Mouse (Mus musculus) MEL (cell line): ENCODE results near the gene Adgrb3. TPM values are rescaled to one million over a fixed set of nuclear protein-coding genes. Genes with fewer than 3 reads are reported as not detected.

Experiments
- DNase-seq: peaks from one replicate; pipeline ENCODE4 v3.0.0; 2011; ENCODE audit warnings: low read depth, low spot score
- H3K27ac ChIP-seq: 2 replicates; pipeline ENCODE4 v1.5.1; 2012; ENCODE audit warnings: low read depth, mild to moderate bottlenecking, control low read depth, low read length, moderate library complexity; ENCODE audit not compliant: control insufficient read depth
- H3K27me3 ChIP-seq, 2 experiments: fragments of 150-350 bp in 1 of 2; sonication (generic) in 1 of 2; 2 replicates each; pipeline ENCODE4 v1.6.1; 2012; ENCODE audit warnings: low read length in 2 of 2, mild to moderate bottlenecking in 2 of 2, improper control_type of control experiment in 1 of 2, moderate library complexity in 1 of 2; ENCODE audit not compliant: insufficient read depth in 2 of 2, control insufficient read depth in 1 of 2
- H3K36me3 ChIP-seq, 2 experiments: 2 replicates each; pipeline ENCODE4 v1.6.1; 2012 to 2014; ENCODE audit warnings: low read length in 2 of 2, improper control_type of control experiment in 1 of 2, inconsistent platforms in 1 of 2, mild to moderate bottlenecking in 1 of 2; ENCODE audit not compliant: insufficient read depth in 2 of 2, control insufficient read depth in 1 of 2
- H3K4me1 ChIP-seq, 2 experiments: fragments of 150-350 bp in 1 of 2; sonication (generic) in 1 of 2; 2 replicates each; pipeline ENCODE4 v1.6.1; 2012; ENCODE audit warnings: low read length in 2 of 2, improper control_type of control experiment in 1 of 2, mild to moderate bottlenecking in 1 of 2; ENCODE audit not compliant: insufficient read depth in 2 of 2, control insufficient read depth in 1 of 2
- H3K4me3 ChIP-seq, 2 experiments: fragments of 150-350 bp in 1 of 2; sonication (generic) in 1 of 2; 2 replicates each; pipeline ENCODE4 v1.5.1; 2012; ENCODE audit warnings: low read depth in 2 of 2, low read length in 2 of 2, mild to moderate bottlenecking in 2 of 2, moderate library complexity in 2 of 2, control low read depth in 1 of 2, improper control_type of control experiment in 1 of 2; ENCODE audit not compliant: control insufficient read depth in 1 of 2, insufficient read depth in 1 of 2
- H3K79me2 ChIP-seq: 2 replicates; pipeline ENCODE4 v1.6.1; 2012; ENCODE audit warnings: mild to moderate bottlenecking, low read length, moderate library complexity; ENCODE audit not compliant: control insufficient read depth, poor library complexity, insufficient read depth
- H3K9ac ChIP-seq: 2 replicates; pipeline ENCODE4 v1.6.1; 2012; ENCODE audit warnings: low read depth, mild to moderate bottlenecking, control low read depth, low read length, moderate library complexity; ENCODE audit not compliant: control insufficient read depth, poor library complexity, severe bottlenecking
- H3K9me3 ChIP-seq: fragments of 150-350 bp; sonication (generic); replicated peaks from 2 replicates; pipeline ENCODE4 v1.6.1; 2012; ENCODE audit warnings: mild to moderate bottlenecking, low read length, improper control_type of control experiment, moderate library complexity; ENCODE audit not compliant: insufficient read depth
- BHLHE40 ChIP-seq: IDR thresholded peaks from 2 replicates; pipeline ENCODE4 v1.6.1; 2012; ENCODE audit warnings: low read depth, mild to moderate bottlenecking, inconsistent platforms, low read length, improper control_type of control experiment, borderline replicate concordance
- CHD1 ChIP-seq: IDR thresholded peaks from 2 replicates; pipeline ENCODE4 v1.6.1; 2012; ENCODE audit warnings: low read depth, mild to moderate bottlenecking, inconsistent platforms, low read length, improper control_type of control experiment
- CHD2 ChIP-seq: IDR thresholded peaks from 2 replicates; pipeline ENCODE4 v1.6.1; 2011; ENCODE audit warnings: low read length, improper control_type of control experiment
- ELF1 ChIP-seq: IDR thresholded peaks from 2 replicates; pipeline ENCODE4 v1.6.1; 2014; ENCODE audit warnings: low read depth, mild to moderate bottlenecking, inconsistent platforms, low read length, improper control_type of control experiment, moderate library complexity
- ETS1 ChIP-seq: IDR thresholded peaks from 2 replicates; pipeline ENCODE4 v1.6.1; 2012; ENCODE audit warnings: low read depth, mild to moderate bottlenecking, inconsistent platforms, low read length, improper control_type of control experiment, moderate library complexity
- GABPA ChIP-seq: IDR thresholded peaks from 2 replicates; pipeline ENCODE4 v1.6.1; 2012; ENCODE audit warnings: low read depth, mild to moderate bottlenecking, inconsistent platforms, low read length, improper control_type of control experiment, moderate library complexity
- JUND ChIP-seq: IDR thresholded peaks from 2 replicates; pipeline ENCODE4 v1.6.1; 2011; ENCODE audit warnings: low read depth, mild to moderate bottlenecking, improper control_type of control experiment, low read length
- KAT2A ChIP-seq: conservative IDR thresholded peaks from 2 replicates; pipeline ENCODE4 v1.6.1; 2012; ENCODE audit warnings: low read depth, low read length, improper control_type of control experiment, inconsistent platforms
- MXI1 ChIP-seq: IDR thresholded peaks from 2 replicates; pipeline ENCODE4 v1.6.1; 2011; ENCODE audit warnings: mild to moderate bottlenecking, low read depth, low read length, improper control_type of control experiment
- MYB ChIP-seq: IDR thresholded peaks from 2 replicates; pipeline ENCODE4 v1.6.1; 2011; ENCODE audit warnings: mild to moderate bottlenecking, low read depth, low read length, improper control_type of control experiment
- MYC ChIP-seq: IDR thresholded peaks from 2 replicates; pipeline ENCODE4 v1.6.1; 2011; ENCODE audit warnings: low read depth, mild to moderate bottlenecking, low read length, improper control_type of control experiment, moderate library complexity
- NELFE ChIP-seq: IDR thresholded peaks from 2 replicates; pipeline ENCODE4 v1.6.1; 2011; ENCODE audit warnings: low read depth, low read length, improper control_type of control experiment
- POLR2AphosphoS2 ChIP-seq: IDR thresholded peaks from 2 replicates; pipeline ENCODE4 v1.6.1; 2011; ENCODE audit warnings: low read length, improper control_type of control experiment
- RCOR1 ChIP-seq: IDR thresholded peaks from 2 replicates; pipeline ENCODE4 v1.6.1; 2012; ENCODE audit warnings: low read depth, mild to moderate bottlenecking, inconsistent platforms, low read length, improper control_type of control experiment
- SMC3 ChIP-seq: IDR thresholded peaks from 2 replicates; pipeline ENCODE4 v1.6.1; 2011; ENCODE audit warnings: low read depth, low read length, improper control_type of control experiment
- TBP ChIP-seq: IDR thresholded peaks from 2 replicates; pipeline ENCODE4 v1.8.0; 2011; ENCODE audit warnings: low read depth, low read length, improper control_type of control experiment
- TCF12 ChIP-seq: IDR thresholded peaks from 2 replicates; pipeline ENCODE4 v1.6.1; 2014; ENCODE audit warnings: low read depth, mild to moderate bottlenecking, inconsistent platforms, low read length, improper control_type of control experiment, moderate library complexity
- UBTF ChIP-seq: IDR thresholded peaks from 2 replicates; pipeline ENCODE4 v1.6.1; 2012; ENCODE audit warnings: low read depth, mild to moderate bottlenecking, inconsistent platforms, low read length, improper control_type of control experiment, moderate library complexity, borderline replicate concordance; ENCODE audit not compliant: insufficient read depth
- USF2 ChIP-seq, 2 experiments: IDR thresholded peaks; 2 replicates each; pipeline ENCODE4 v1.6.1; 2011 to 2012; ENCODE audit warnings: improper control_type of control experiment in 2 of 2, low read length in 2 of 2, borderline replicate concordance in 1 of 2, inconsistent platforms in 1 of 2, low read depth in 1 of 2, mild to moderate bottlenecking in 1 of 2; ENCODE audit not compliant: insufficient read depth in 1 of 2
- ZC3H11A ChIP-seq: IDR thresholded peaks from 2 replicates; pipeline ENCODE4 v1.6.1; 2012; ENCODE audit warnings: low read depth, mild to moderate bottlenecking, inconsistent platforms, low read length, improper control_type of control experiment
- ZMIZ1 ChIP-seq: IDR thresholded peaks from 2 replicates; pipeline ENCODE4 v1.6.1; 2012; ENCODE audit warnings: low read depth, mild to moderate bottlenecking, inconsistent platforms, low read length, improper control_type of control experiment, moderate library complexity
- ZNF384 ChIP-seq: IDR thresholded peaks from 2 replicates; pipeline ENCODE4 v1.6.1; 2012; ENCODE audit warnings: low read depth, mild to moderate bottlenecking, inconsistent platforms, low read length, improper control_type of control experiment
- polyA plus RNA-seq, 2 experiments: library from polyadenylated mRNA; stranded (reverse) in 1 of 2; unstranded in 1 of 2; fragments of >175 nt in 1 of 2; fragments of >200 nt in 1 of 2; gene quantifications; 2 replicates each; pipeline versions ENCODE4 v1.2.1 to v1.2.4; 2012; ENCODE audit warnings: low replicate concordance in 2 of 2, low read depth in 1 of 2; ENCODE audit not compliant: insufficient read length in 2 of 2, insufficient read depth in 1 of 2, missing spikeins in 1 of 2
- total RNA-seq: library from RNA; depleted of rRNA; stranded (reverse); fragments of 300-350 nt; gene quantifications from 2 replicates; pipeline ENCODE4 v1.2.3, GENCODE M21; 2012

Adgrb3 gene
- total and polyA plus RNA-seq, 3 experiments, result not detected

GRCm38 (mm10) chr1:25495202-25495914 lies 334.1 kb downstream of the Adgrb3 start:
- Histone ChIP-seq H3K27me3 (no peaks in the 10 kb centered on the region), H3K79me2 (no peaks in the 10 kb centered on the region), H3K9me3 (no peaks in the 10 kb centered on the region), H3K4me1 (no peaks in the 10 kb centered on the region), H3K36me3 (no peaks in the 10 kb centered on the region), H3K27ac (no peak overlapping the region), H3K4me3 (no peak overlapping the region), H3K9ac (no peak overlapping the region)
- TF ChIP-seq ZC3H11A (no peak), GABPA (no peak), TBP (no peak), UBTF (no peak), ELF1 (no peak), RCOR1 (no peak), MYC (no peak), CHD1 (no peak), BHLHE40 (no peak), ZMIZ1 (no peak), ZNF384 (no peak)
- no peak for DNase-seq

- H3K79me2 ChIP-seq, result no peaks in the 10 kb centered on the region
- no peaks in the 10 kb centered on the region for H3K27me3 ChIP-seq
- TF ChIP-seq MYB (no peak), NELFE (no peak), MXI1 (no peak), ZC3H11A (no peak), CHD2 (no peak), KAT2A (no peak), SMC3 (no peak), GABPA (no peak), ETS1 (no peak), JUND (no peak), USF2 (IDR thresholded peaks at IDR 0.05; ENCODE audit: borderline replicate concordance in 1 of 2, insufficient read depth in 1 of 2, low read depth in 1 of 2, low read length in 2 of 2) (no peak), ZNF384 (no peak), TCF12 (no peak), POLR2AphosphoS2 (no peak)
- no peaks in the 10 kb centered on the region for H3K9me3 ChIP-seq
- no peaks in the 10 kb centered on the region for H3K36me3 ChIP-seq
- no peak overlapping the region for H3K4me3 ChIP-seq
- no peak overlapping the region for H3K9ac ChIP-seq
- H3K4me1 ChIP-seq, result no peaks in the 10 kb centered on the region
- no peak for DNase-seq
- H3K27ac ChIP-seq, result no peak overlapping the region
These were observed 338.0 kb downstream of the Adgrb3 start for GRCm38 (mm10) chr1:25491503-25491902.
